Mouse (Mus musculus) spleen, postnatal 4 days (tissue): ENCODE measurements around the gene Madd.
A peak's percentile ranks its signal among the peaks of the same experiment; 100 is the strongest.

ENCODE experiments used
- DNase-seq, 2 experiments: peaks; one replicate each; pipeline ENCODE4 v3.0.0; 2022; ENCODE audit warnings: low spot score in 2 of 2

Madd gene

GRCm38 (mm10) chr2:91183711-91184405 is at the start of gene Madd:
Gene Madd, minus strand, starts transcription at chr2:91183837.
- DNase-seq = peak; percentile 64 to 79

DNA sequence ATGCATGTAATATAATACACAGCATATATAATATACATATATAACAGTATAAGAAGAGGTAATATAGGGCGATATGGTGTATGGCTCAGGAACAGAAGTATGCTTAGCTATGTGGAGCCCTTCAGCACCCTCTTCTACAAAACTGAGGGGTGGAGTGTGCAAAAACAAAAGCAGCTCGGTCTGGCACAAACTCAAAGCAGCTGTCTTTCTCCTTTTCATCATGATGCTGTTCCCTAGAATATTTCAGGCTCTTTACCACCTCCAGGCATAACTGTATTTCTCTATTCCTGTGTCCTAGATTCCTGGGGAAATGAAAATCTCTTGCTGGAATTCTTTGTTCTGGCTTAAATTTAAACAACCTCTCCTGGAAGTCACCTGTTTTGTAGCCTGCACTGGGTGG is 46.1 kb upstream of the Madd start:
- DNase-seq = no peak

GRCm38 (mm10) chr2:91223614-91224013 is 40.0 kb upstream of the Madd start:
- DNase-seq = no peak

GRCm38 (mm10) chr2:91220501-91220900 is 36.9 kb upstream of the Madd start:
- no peak for DNase-seq

DNA sequence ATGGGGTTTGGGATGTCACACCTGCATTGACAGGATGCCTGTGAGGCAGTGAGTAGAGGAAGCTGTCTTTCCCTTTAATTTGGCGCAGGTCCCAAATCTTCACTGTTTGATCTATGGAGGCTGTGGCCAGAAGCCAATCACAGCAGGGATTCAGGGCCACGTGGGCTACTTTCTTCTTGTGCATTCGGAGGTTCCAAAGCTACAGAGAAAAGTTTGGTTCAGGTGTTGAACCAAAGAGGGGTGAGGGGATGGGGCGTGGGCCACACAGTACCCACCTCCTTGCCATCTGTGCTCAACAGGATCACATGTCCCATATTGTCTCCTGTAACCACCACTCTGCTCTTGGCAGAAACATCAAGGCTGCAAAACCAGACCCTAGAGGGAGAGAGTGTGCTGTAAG is 33.4 kb upstream of the Madd start:
- DNase-seq = no peak

DNA sequence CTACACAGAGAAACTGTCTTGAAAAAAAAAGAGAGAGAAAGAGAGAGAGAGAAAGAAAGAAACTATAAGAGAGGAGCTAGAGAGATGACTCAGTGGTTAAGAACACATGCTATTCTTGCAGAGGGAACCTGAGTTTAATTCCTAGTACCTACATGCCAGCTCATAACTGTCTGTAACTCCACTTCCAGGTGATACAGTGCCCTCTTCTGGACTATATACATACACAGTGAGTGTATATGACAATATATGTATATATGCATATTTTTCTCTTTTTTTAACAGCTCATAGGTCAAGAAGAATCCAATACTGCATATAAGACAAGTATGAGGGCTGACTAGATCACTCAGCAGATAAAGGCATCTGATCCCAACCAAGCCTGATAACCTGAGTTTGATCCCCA is 29.7 kb upstream of the Madd start:
- DNase-seq = no peak

DNA sequence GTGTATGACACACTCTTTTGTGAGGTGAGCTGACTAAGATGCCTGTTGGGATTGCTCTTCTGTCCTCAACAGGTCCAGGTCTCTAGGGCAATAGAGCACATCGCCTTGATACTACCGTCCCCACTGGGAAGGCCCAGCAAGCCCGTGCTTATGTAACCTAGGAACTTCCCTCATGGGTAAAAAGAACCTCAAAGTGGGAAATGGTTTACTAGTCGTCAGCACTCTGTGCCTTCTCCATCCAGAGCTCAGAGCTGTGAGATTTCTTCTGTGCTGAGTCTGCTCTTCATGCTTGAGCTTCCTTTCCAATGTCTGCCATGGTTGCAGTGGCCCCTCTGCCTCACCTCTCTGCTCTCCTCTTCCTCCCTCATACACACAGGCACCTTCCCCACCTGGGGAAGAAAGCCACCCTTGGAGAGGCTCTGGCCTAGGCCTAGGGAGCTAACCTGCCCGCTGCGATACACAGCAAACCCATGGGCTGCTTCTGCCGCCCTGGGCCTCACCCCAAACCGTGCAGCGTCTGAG is 22.7 kb upstream of the Madd start:
- DNase-seq = no peak

DNA sequence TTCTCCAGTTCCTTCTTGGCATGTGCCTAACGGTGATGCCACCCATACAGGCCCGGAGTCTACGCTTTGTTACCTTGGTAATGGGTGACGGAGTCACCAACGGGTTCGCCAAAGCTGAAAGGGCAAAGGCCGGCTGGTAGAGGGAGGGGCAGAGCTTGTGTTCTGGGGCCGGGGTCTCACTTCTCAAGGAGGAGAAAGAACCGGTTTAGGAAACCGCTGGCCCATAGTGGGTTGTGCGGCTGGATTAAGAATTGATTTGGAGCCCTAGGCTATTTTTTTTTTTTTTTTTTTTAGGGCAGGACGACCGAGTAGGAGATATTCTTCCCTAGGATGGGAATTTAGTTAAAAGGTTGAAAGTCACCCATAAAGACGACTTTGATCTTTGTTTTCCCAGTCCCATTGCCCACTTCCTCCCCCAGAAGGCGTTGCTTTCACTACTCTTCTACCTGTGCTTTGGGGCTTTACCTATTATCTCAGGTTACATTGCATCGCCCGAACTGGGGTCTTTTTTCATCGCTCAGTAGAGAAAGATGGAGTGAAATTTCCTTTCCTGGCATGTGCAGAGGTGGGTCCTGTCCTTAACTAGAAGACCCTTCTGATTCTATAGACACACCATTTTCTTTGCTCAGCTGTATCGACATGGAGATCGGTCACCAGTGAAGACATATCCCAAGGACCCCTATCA is 19.5 kb upstream of the Madd start:
- DNase-seq = no peak

- peak; percentile 90 to 96 for DNase-seq
These were observed 18.8 kb upstream of the Madd start, which contains the start of the genes Nr1h3 and Acp2 for GRCm38 (mm10) chr2:91202222-91202971. Gene Nr1h3, minus strand, starts transcription at chr2:91202834. Gene Acp2, plus strand, starts transcription at chr2:91202885.

DNA sequence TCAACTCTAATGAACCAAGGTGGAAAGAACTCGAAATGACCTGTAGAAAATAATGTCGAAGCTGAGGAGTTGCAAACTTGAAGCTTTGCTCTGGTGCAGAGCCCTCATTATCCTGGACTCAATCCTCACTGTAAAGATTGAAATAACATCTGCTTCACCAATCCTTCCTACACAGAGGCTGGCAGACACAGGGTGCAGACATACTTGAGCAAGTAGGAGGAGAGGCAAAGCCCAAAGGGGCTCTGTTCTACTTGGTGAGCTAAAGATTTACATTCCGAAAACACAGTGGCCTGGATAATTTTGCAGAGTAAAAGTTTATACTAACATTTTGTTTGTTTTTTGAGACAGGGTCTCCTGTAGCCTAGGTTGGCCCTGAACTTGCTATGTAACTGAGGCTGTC is 15.3 kb upstream of the Madd start:
- no peak for DNase-seq

- DNase-seq = no peak
These were observed 13.0 kb upstream of the Madd start for GRCm38 (mm10) chr2:91196577-91197001.

- DNase-seq = peak; percentile 42 to 80
These were observed 11.1 kb upstream of the Madd start for GRCm38 (mm10) chr2:91194624-91195332.

- no peak for DNase-seq
These were observed 6.9 kb upstream of the Madd start for GRCm38 (mm10) chr2:91190501-91190900.

DNA sequence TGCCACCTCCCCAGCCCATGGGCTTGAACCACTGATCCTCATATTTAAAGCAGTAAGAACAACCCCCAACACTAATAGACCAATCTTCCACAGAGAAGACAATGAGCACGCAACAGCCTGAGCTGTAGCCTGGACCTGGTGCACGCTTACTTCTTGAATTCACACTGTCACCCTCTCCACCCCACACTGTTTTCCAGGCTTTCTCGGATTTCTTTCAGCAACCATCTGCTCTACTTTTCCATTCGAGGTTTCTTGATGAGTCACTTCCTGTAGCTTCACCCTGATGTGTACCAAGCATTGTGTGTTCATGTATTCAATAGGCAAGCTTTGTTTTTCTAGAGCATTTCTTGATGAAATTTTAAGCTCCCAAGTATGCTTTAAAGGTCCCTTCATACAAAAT is 3.8 kb upstream of the Madd start:
- no peak for DNase-seq

GRCm38 (mm10) chr2:91186208-91186607 is 2.6 kb upstream of the Madd start:
- no peak for DNase-seq

DNA sequence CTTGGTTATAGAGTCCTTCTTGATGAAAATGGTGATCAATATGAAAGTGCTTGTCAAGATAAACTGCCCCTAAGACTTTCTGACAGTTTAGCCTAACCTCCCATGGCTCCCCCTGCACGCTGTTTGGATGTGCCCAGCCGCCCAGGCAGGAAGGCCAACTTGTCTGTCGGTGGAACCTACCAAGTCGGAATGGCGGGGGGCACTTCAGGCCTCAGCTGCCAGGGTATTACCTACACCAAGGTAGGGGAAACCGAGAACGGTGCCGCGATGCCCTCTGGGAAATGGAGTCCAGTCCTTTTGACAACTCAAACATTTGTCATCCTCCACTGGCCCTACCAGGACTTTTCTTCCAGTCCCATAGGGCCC is 506 bp downstream of the Madd start:
- peak; percentile 98 for DNase-seq

DNA sequence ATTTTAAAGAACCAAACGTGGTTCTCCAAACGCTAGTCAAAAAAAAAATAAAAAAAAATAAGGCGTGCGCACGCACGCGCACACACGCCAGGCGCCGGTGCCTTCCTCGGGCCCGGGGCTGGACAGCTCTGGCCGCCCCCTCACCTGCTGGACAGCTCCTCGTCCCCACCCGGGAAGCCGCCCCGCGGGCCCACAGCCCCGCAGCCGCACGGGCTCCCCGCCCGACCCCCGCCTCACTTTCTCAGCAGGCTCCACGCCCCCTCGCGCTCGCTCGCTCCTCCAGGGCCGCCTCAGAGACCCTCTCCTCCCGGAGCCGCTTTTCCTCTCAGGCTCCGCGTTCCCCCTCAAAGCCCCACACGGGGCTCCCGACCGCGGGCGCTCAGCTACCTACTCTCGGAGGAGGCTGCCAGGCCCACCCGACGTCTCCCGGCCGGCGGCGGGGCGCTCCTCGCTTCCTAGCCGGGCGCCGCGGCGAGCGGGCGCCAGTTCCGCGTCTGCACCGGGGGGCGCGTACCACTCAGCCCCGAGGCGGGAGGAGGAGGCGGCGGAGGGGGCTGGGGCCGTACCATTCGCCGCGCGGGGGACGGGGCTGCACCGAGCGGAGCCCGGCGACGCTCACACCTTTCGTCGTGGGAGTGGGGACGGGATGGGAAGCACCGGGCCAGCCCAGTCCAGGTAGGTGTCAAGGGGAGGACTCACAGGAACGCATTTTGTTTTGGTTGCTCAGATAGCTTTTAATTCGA is 1.1 kb downstream of the Madd start:
- DNase-seq = peak; percentile 80 to 90

GRCm38 (mm10) chr2:91182016-91182404 is 1.6 kb downstream of the Madd start:
- no peak for DNase-seq

DNA sequence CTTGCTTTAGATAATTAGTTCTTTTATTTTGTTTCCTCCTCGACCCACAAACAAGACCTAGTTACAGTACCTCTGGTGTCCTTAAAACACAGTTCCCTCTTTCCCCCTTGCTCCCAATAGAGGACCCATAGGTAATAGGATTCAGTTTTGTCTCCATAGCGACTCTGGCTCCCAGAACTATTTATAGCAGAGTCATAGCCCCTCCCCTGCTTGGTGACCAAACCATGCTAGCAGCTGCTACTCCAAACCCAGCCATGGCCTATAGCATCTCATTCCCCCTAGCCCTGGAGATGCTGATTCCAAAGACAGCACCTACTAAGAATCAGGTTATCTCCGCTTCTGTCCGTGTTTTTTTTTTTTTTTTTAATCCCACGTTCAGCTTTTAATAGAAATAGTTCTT is 2.9 kb downstream of the Madd start:
- no peak for DNase-seq

DNA sequence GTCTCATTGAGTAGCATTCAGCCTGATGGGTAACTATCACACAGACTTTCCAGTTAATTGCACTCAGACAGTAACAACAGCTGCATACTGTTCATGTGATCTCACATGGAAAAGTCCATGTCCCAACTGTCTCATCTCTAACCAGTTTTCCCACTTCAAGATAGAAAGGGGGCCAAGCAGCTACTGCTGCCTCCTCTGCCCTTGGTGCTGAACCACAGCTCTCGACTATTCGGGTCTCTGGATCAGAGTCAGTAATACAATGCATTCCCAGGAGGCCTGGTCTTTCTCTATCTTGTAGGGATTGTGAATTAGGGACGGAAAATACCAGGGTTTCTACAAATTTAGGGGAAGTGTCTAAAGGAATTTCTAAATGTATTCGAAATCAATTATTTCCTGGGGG is 3.8 kb downstream of the Madd start:
- no peak for DNase-seq

DNA sequence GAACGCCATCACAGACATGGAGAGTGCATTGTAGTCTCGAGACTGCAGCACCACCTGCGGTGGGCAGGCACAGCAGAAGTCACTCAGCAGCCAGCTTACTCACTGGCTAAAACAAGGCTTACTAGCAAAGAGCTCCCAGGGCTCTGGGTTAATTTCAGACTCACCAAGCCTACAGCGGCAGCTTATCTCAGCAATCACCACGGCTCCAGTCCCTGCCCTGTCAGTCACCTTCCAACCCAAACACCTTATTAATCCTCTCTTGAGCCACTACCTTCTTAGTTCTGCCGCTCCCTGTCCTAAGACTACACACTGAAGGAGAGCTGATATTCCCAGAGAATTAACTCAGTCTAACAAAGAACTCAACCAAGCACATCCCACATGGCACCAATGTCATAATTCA is 7.4 kb downstream of the Madd start:
- no peak for DNase-seq
